Mouse (Mus musculus): ENCODE results near the gene Tmem230.

Gene Tmem230

GRCm38 (mm10) chr2:132233985-132234765, 13.4 kb downstream of the Tmem230 start:
- DNase-seq (ENCODE audit: low read depth, low spot score) = no peak

GRCm38 (mm10) chr2:132232413-132232945, 15.1 kb downstream of the Tmem230 start:
- no peak for DNase-seq (ENCODE audit: low read depth, low spot score)

- no peak for DNase-seq (ENCODE audit: low read depth, low spot score)
Measured at GRCm38 (mm10) chr2:132224359-132224758, 23.2 kb downstream of the Tmem230 start.

GRCm38 (mm10) chr2:132221611-132222073, 26.0 kb downstream of the Tmem230 start:
- DNase-seq (ENCODE audit: low read depth, low spot score) = no peak

DNA sequence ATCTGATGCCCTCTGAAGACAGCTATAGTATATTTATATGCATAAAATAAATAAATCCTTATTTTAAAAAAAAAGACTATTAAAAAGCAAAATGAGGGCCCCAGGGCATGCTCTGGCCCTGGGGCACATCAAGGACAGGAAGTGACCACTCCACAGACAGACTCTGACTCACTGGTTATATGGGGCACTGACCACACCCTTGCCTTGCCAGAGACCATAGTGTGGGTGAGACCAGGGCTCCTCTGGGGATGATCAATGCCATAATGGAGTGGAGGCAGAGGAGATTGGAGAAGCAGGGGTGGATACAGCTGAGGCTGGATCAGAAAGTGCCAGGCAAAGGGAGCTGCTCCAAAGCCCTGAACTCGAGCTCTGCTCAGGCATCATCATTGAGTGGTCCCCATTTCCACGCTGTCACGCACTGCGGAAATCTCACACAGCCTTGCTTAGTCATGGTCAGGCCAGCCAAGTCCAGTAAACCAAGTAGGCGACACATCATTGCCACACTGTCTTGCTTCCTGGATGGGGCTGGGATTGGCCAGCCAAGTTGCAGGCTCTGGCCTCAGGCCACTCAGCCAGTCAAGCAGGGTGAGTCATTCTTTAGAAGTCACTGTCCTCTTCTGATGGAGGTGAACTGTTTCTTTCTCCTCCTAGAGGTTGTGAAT, 35.5 kb downstream of the Tmem230 start:
- no peak for DNase-seq (ENCODE audit: low read depth, low spot score)

GRCm38 (mm10) chr2:132210806-132211312, 36.7 kb downstream of the Tmem230 start:
- DNase-seq (ENCODE audit: low read depth, low spot score) = no peak

DNA sequence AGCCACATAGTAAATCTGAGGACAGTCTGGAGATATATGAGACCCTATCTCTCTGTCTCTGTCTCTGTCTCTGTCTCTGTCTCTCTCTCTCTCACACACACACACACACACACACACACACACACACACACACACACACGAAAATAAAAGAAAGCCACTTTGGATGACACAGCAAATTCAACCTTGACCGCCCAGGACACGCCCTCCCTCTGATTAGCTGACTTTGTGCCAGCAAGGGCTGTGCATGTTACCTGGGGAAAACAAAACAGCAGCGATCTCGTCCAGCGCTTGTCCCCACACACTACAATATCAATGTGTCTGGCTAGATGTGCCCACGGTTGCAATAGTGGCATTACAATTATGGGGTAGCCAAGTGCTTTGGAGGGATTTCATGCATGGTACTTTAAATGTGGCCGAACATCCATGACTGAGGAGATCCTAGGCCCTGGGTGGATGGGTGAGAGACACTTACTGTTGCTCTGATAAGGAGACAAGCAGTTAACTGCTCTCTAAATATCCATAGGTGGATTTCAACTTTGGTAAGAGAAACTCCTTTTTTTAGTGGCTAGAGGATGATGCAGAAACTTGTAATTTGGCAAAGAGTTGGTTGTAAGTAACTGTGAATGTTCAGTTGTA, 39.2 kb downstream of the Tmem230 start:
- no peak for DNase-seq (ENCODE audit: low read depth, low spot score)

DNA sequence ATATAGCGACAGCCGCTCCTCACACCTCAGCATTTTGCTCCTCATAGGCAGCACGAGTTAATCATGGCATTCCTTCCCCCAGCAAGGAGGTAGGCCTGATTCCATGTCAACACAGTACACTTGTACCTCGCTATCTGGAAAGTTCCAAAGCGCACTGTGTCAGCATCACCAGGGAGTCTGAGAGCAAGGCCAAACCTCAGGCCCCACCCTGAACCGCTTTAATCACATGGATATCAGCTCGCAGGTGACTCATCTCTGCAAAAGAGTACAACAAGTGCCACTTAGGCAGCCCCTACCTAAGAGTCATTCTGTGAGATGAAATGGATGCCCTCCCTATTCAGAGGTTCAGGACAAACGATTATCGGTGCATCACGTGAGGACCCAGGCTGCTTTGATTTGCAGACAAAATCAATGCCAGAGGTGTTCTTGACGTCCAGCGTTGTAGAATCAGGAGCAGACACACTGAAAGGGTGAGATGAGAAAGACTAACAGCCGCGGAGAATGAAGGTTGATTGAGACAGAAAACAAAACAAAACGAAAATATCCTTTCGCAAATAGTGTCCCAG, 41.2 kb downstream of the Tmem230 start:
- DNase-seq (ENCODE audit: low read depth, low spot score) = peak; percentile 34

- no peak for DNase-seq (ENCODE audit: low read depth, low spot score)
Measured at GRCm38 (mm10) chr2:132205549-132205948, 42.1 kb downstream of the Tmem230 start.

GRCm38 (mm10) chr2:132203773-132204172, 43.8 kb downstream of the Tmem230 start:
- no peak for DNase-seq (ENCODE audit: low read depth, low spot score)

DNA sequence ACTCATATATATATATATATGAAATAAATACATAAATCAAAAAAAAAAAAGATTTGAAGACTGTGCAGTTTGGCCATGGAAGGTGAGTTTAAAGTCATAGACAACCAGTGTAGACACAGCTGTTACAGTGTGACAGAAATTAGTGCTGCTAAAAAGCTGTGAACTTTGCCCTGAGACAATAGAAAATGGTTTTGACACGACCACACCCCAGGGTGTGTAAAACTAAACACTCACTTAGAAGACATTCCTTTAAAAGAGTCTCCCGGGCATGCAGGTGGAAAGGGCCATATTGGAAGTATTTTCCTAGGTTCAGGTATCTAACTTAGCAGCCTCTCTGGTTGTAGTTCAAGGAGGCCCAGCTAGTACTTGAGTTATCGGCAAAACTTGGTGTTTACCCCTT, 44.4 kb downstream of the Tmem230 start:
- DNase-seq (ENCODE audit: low read depth, low spot score) = no peak

DNA sequence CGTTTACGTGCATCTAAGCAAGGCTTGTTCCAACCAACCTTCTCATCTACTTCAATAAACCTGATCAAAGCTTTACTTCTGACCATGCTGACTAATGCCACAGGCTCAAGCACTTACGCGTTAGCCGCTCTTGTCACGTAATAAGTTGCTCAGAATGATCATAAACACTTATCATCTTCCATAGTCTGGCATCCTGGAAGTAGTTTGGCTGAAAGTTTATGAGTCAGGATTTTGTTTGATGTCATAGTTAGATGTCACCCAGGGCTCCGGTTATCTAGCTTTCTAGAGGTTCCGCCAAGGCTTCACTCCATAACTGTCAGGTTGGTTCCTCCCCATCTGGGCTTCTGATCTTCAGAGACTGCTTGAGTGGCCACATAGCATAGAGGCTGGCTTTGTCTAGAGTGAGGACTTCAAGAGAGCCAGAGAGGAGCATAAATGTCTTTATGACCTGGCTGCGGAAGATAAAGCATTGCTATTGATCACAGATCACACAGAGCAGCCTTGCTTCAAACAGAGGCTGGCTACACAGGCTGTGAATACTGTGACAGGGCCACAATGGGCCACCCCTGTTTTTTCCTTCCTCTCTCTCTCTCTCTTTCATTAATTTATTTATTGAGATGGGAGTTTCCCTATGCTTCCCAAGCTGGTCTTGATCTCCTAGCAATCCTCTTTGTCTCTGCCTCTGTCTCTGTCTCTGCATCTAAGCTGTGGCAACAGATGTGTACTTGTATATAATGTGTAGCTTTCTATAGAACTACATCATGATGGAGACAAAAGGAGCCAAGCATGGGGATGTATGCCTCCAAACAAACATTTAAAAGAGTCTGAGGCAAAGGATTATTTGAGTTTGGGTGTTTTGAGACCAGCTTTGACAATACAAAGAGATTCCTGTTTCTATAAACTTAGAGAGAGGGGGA, 49.3 kb downstream of the Tmem230 start:
- DNase-seq (ENCODE audit: low read depth, low spot score) = no peak

DNA sequence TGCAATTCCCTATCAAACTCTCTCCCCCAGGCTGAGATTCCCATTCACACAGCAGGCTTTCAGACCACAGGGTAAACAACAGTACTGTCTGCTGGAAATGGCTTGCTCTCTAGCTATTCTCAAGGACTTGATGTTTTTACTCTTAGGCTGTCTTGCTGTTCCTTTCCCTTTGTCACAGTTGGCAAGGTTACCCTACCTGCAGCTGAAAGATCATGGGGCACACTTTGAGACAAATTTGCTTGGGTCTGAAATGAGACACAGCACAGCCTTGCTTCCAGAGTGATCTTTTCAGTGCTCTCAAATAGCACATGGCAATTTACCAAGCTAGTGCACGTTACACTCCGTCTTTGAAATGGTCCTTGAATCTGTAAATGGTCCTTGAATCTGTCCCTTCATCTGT, 52.0 kb downstream of the Tmem230 start:
- DNase-seq (ENCODE audit: low read depth, low spot score) = no peak

- no peak for DNase-seq (ENCODE audit: low read depth, low spot score)
Measured at GRCm38 (mm10) chr2:132190602-132191161, 56.9 kb downstream of the Tmem230 start.
